Mouse (Mus musculus) thymus, adult 18-20 months (tissue): ENCODE measurements around the gene Tctn1.

Experiments used
- DNase-seq, 2 experiments: peaks; one replicate each; pipeline ENCODE4 v3.0.0; 2022; ENCODE audit warnings: mixed read lengths in 2 of 2

Gene Tctn1

DNA sequence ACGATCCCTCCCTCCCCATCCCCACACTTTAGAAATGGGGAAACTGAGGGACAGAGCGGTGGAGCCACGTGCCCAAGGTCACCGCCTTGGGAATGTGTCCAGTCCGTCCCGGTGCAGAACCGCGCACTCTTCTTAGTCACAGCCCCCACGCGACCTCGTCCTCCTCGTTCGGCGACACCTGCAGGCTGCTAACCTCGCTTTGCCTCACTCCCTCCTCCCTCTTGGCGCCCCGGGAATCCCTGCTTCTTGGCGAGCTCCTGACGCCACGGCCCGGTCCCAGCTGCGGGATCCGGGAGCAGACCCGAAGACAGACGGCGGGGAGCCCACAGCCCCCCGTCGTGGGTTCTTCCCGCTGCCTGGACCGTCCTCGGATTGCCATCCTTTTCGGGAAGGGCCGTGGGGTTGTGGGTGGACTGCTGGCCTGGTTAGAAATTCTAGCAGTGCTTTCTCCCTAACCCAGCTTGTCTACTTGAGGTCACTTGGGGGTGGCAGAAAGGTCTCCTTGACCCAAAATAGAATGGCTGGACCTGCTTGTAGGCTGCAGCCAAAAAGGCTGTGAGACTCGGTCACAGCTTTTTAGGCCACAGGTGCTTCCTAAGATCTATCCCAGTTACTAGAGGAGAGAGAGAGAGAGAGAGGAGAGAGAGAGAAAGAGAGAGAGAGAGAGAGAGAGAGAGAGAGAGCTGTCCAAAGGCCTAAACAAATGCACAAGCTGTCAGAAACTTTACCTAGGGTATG is 20.9 kb upstream of the Tctn1 start:
- peak; percentile 64 to 72 for DNase-seq

DNA sequence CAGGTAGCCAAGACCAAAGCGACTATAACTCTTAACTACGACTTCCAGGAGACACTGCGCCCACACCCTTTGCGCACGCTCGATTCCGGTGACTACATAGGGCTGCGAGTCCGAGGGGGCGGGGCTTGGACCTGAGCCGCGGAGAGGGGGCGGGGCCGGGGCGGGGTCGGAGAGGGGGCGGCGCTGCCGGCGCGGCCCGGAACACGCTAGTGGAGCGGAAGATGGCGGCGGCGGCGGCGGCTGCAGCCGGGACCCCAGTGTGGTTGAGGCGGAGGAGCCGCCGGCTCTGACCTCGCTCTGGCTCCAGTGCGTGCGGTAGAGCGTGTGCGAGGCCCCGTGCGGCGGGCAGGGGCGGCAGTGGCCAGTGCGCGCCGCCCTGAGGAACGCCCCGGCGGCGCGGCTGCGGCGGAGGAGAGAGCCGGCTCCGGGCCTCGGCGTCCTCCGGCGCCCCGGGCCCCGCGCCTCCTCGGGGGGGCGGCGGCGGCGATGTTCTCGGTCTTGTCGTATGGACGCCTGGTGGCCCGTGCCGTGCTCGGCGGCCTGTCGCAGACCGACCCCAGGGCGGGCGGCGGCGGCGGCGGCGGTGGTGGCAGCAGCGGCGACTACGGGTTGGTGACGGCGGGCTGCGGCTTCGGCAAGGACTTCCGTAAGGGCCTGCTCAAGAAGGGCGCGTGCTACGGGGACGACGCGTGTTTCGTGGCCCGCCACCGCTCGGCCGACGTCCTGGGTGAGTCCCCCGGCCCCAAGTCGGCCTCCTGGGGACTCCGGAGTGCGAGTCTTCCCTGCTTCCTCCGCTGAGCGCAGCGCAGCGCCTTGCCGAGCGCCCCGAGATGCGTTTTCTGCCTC is 20.1 kb upstream of the Tctn1 start, which contains the start of gene Pptc7:
Gene Pptc7, plus strand, starts transcription at position 183 of the 846 bp plus-strand sequence.
- peak; percentile 85 to 88 for DNase-seq

DNA sequence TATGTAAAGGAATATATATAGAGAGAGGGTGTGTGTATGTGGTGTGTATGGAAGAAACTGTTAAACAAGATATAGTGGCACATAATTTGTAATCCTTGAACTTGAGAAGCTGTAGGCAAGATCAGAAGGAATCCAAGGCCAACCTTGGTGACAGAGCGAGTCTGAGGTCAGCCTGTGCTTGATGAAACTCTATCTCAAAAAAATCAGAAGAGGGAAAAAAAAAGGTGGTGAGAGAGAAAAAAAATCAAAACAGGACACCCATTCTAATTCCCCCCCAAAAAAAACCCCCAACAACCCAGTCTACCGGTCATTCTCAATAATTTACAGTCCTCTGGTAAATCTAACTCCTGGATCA is 19.5 kb upstream of the Tctn1 start:
- DNase-seq = no peak

DNA sequence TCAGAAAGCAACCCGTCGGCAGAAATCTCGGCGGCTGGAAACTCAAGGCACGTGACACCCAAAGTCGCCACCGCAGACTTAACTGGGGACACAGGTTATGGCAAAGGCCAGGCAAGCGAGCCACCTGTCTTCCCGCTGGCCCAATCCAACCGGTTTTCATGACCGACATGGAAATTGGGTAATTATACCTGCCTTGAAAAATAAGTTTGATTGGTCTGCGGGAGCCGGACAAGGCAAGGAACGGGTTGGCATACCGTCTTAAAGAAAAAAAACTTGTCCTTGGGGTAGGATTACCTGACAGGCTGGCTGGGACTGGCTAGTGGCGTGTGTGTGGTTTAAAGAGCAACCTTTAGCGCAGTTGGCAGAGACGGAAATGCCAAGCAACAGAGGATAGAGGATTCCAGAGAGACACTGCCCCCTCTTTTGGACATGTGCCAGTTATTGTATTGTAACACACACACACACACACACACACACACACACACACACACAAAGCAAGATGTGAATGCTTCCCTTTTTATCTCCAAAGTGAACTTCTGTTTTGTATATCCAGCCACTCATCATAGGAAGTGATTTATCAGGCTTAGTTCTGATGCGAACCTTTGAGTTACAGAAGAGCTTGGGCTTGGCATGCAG is 16.7 kb upstream of the Tctn1 start:
- DNase-seq = no peak

DNA sequence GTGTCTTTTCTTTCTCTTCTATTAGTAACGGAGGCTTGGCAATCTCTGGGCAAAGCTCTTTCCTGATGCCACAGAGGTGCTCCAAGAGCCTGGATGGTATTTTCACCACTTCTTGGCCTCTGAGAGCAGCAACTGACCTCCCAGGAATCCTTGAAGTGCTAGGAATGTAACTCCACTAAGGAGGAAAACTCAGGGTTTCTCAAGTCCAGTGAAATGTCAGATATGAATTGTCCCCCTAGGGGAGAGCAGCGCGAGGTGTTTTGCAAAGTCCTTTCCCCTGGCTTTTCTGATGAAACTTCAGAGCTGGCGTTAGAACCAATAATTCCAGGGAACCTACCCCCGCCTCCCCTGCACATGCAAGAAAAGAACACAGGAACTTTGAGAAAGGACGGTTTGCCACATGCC is 16.2 kb upstream of the Tctn1 start:
- DNase-seq = no peak

DNA sequence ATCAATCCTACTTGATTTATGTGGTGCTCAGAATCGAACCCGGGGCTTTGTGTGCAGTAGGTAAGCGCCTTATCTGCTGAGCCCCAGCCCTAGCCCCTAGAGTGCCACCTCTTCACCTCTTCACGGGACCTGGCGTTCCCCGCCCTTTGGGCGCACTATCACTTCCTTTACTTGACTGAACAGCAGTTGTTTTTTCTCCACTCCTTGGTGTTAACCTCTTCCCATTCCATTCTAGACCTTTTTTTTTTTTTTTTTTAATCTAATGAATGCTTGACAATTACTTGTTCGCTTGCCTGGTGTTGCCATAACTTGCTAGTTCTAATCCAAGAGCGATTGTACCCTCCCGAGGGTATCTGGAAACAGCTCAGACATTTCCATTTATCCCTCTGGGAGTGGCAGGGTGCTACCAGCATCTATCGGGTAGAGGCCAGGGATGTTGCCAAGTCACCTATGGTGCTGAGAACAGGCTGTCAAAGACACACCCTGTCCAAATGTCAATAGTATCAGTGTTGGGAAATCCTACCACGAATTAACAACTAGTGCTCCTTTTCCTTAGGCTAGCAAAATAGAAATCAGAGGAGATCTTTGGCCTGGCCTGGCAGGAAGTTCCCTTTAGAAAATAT is 15.7 kb upstream of the Tctn1 start:
- no peak for DNase-seq

DNA sequence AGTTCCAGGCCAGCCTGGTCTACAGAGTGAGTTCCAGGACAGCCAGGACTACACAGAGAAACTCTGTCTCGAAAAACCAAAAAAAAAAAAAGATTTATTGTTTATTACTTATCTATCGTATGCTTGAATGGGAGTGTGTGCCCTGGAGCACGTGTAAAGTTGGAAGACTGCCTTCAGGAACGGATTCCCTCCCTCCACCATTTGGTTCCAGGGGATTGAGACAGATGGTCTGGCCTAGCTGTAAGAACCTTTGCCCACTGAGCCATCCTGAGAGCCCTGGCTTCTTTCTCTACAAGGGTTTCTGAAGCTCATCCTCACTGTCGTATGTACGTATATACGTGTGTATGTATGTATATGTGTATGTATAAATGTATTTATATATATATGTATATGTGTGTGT is 14.7 kb upstream of the Tctn1 start:
- no peak for DNase-seq

DNA sequence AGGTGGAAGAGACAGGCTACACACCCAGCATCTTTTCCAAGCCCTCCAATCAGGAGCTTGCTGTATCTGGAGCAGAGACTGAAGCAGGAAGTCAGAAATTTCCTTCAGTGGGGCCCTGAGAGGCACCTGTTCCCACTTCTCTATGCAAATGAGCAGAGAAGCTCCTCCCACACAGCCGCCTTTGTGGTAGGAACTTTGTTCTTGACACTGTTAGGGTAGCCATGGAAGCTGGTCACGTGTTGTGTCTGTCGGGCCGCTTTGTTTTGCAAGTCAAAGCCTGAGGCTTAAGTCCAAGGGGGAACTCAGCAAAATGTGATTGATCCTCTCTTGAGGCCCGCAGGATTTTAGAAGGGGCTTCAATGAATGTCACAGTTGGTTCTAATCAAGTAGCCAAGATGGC is 10.5 kb upstream of the Tctn1 start:
- peak; percentile 79 to 93 for DNase-seq

DNA sequence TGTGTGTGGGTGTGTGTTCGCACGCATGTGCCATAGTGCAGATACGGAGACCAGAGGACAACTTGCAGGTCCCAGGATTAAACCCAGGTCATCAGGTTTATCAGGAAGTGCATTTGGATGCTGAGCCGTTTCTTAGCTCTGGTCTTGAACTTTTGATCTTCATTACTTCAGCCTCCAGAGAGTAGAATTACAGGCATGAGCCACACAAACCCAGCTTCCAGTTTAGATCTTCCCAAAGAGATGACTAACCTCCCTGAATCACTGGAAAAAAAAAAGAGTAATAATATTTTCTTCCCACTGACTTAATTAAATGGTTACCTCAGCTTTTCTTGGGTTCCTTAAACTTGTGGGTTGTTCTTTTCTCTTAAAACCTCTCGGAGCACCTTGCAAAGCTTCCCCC is 8.6 kb upstream of the Tctn1 start:
- DNase-seq = no peak

DNA sequence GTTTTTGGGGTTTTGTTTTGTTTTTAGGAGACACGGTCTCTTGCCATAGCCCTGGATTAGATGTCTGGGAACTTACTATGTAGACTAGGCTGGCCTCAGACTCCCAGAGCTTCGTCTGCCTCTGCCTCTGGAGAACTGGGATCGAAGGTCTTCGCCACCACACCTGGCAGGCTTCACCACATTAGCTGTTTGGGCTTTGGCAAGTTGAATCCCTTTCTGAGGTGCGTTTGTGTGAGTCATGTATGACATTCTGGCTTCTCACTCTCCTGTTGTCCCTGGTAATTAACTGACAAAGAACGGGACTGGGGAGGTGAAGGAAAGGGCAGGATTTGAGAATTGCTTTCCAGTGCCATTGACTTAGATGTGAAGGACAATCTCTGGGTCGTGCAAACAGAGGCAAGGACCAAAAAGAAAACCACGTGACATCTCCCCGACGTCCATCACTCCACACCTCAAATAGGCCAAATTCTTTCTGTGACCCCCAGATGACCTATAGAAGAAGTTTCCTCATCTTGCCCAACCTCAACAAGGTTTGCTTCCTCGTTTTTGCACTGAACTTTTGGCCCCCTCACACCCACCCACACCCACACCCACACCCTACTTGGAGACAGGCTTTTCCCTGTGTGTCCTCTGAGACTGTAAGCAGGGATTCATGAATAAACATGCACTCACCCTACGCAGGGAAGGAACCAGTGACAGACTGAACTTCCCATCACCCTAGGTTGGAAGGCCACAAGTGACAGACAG is 4.8 kb upstream of the Tctn1 start:
- DNase-seq = no peak

DNA sequence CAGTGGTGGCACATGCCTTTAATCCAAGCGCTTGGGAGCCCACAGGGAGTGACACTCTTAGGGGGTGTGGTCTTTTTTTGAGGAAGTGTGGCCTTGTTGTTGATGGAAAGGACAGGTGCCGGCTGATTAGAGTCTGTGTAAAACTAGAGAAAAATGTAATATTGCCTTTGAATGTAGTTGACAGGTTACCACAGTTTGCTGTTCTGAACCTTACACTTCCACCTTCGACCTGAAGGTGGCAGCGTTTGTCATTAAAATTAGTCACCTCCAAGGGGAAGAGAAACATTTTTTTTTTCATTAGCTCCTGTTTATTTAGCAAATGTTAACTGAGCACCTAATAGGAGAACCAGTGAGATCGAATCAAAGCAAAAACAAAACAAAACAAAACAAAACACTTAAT is 3.6 kb upstream of the Tctn1 start:
- peak; percentile 34 to 66 for DNase-seq

DNA sequence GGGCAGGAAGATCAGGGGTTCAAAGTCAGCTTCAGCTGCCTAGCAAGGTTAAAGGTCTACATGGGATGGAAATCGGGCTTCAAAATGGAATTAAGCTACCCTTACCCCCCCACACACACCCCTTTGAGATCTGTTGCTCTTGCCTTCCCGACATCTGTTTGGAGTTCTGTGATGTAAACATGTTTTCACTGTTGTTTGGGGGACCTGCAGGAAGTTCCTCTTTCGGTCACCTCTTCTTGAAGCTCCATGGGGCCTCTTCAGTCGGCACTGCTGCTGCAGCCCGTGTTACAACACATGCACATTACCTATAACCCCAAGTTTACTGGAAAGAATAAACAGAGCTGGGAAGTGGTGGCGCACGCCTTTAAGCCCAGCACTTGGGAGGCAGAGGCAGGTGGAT is 2.9 kb upstream of the Tctn1 start:
- DNase-seq = no peak

DNA sequence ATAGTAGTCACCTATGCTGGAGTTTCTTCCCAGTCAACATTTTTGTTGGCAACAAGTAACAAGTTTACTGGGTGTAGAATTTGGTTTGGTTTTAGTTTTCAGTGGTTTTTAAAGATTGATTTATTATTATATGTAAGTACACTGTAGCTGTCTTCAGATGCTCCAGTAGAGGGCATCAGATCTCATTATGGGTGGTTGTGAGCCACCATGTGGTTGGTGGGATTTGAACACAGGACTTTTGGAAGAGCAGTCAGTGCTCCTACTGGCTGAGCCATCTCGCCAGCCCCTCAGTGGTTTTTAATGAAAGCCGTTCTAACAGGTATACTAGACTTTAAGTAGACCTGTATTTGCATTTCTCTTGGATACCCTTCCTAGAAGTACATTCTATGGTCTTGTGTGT is 1.7 kb upstream of the Tctn1 start:
- DNase-seq = no peak

DNA sequence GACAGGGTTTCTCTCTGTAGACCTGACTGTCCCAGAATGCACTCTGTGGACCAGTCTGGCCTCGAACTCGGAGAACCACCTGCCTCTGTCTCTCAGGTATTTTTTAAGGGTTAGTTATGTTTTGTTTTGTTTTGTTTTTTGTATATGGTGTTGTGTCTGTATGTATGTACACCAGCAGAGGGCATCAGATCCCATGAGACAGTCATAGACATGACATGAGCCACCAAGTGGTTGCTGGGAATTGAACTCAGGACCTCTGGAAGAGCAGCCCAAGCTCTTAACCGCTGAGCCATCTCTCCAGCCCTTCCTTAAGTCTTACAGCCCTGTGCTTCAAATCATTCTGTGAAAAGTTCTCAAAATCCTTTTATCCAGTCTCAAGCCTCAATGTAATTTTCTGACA is 927 bp upstream of the Tctn1 start:
- DNase-seq = no peak

DNA sequence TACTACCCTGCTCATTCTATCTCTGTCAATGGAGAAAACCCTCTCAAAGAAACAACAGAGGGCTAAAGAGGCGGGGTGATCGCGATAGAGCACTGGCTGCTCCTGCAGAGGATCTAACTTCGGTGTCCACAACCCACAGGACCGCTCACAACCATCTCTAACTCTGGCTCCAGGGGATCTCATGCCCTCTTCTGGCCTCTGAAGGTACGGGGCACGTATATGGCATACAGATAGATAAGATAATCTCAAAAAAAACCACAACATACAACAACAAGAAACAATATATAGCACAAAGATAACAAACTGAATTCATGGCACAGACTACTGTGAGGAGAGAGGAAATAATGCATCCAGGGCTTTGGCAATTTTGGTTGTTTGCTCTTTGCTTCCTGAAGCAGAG is 2.2 kb downstream of the Tctn1 start:
- no peak for DNase-seq

DNA sequence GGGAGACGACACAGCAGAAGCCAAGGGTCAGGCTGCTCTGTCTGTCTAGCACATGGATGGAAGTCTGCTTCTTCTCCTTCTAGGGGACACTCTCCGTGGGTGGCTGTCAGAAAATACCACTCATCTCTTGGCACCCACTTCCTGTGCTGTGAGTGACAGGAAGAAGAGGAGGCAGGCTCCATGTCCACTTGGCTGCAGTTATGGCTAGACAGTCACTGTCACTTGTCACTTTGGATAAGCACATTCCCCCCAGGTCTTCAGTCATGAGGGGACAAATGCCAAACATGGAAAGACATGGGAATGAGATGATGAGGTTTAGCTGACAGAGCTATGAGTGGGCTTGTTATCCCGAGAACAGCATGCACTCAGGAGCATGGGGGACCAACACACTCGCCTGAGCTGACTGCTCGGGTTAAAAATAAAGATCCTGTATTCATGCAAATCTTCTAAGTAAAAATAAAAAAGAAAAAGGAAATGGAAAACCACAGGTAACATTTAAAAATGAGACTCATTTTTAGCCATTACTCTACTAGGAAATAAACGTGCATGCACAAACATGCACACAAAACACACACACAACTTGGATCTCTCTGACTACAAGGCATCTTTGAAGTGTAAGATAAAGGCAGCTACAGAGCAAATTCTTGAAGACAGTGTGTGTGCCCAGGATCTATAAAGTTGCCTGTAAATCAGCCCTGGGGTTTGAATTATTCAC is 6.1 kb downstream of the Tctn1 start:
- no peak for DNase-seq

DNA sequence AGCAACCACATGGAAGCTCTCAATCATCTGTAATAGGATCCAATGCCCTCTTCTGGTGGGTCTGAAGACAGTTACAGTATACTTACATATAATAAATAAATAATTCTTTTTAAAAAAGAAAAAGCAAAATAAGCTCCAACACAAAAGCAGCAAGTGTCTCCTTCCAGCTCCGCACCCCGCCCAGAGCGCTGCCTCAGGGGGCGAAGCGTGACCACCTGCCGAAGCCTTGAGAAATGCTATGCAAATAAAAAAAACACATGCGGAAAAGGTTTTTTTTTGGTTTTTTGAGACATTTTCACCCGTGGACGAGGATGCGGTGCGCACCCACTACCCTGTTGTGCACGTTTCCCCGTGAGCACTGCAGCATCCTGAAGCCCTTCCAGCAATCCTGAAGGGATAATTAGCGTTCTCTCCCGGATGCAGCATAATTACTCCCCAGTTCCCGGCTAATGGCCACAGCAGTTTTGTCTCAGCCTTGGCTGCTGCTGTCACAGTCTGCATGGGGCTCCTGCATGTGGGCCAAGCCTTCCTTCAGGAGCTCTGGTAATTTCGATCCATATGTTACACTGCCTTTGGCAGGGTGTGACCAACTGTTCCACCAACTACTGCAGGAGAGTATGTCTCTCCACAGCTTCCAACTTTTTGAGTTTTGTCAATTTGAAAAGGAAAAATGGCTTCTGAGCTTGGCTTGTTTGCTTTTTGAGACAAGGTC is 12.2 kb downstream of the Tctn1 start:
- DNase-seq = no peak

DNA sequence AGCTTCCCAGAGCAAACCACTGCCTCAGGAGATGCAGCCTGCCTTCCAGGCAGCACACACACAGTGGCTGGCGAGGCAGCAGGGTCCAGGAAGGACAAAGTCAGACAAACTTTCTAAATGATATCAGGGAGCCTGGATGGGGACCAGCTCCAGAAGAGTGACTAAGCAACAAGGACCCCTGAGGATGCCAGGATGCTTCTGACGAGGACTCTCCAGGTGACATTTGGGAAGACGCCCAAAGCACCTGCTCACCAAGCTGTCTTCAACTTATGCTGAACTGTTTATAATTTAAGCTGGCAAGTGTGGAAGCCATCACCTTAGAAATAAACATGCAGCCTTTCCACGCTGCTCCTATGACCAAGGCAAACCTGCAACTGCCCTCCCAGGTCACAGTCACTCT is 15.0 kb downstream of the Tctn1 start:
- DNase-seq = no peak

DNA sequence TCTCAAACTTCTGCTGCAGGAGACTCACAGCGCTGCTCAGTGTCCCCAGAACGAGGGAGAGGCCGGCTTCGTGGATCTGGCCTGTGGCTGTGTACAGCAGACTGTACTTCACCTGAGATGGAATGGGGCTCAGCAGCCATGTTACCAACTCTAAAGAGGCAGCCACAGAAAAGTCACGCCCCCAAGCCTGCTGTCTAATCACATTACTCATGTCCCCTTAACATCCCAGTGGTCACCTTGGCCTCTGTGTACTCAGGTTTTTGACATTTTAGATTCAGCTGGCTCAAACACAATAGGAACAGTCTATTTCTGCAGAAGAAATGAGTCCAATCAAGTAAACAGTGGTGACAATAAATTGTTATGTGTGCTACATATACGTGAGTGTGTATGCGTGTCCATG is 16.3 kb downstream of the Tctn1 start:
- DNase-seq = no peak

DNA sequence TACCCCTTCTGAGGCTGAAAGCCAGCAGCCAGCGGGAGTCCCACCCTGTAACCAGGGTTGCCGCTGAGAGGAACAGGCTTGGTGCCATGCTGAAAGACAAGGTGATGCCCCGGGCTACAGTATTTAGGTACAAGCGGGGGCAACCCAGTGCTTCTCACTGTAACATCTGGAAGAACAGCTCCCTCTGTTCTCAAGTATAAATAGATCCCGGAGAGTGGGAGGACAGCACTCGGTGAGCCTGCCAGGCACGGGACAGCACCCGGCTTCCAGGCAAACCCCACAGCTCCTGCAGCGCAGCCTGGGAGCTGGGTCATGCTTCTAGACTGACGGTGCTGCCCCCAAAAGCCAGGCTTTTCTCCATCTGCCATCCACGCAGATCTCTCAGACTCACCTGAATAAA is 16.7 kb downstream of the Tctn1 start:
- no peak for DNase-seq

DNA sequence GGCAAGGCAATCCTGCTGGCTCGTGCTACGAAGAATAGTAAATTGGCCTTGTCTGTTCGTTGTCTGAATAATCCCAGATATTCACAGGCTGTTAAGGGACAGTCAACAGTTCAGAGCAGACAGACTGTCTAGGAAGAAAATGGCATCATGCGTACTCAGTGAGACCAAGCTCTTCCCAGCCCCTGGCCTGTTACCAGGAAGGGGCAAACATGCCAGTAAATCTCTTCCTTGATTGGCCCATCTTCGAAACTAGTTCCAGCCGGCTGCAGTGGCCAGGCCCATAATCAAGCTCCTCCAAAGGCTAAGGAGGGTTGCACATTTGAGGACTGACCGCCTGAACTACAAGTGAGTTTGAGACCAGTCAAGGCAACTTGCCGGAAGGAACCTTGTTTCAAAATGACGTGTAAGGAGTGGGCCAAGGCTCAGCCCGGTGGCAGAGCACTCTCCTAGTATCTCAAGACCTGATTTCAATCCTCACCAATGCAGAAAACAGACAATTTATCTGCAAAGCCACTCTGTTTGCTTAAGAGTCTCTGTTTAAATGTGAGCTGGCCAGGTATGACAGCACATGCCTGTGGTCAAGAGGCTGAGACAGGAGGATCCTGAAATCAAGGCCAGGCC is 17.6 kb downstream of the Tctn1 start:
- DNase-seq = no peak
